Mouse (Mus musculus) c-Kit-positive CD71-negative TER-119-negative erythroid progenitor cells, embryonic 14.5 days (primary cell): Measurements from ENCODE around the gene Nup155.
A peak's percentile ranks its signal among the peaks of the same experiment; 100 is the strongest.
"Not testable (repeated sequence)": the region's sequence is repeated elsewhere in the genome, so short reads cannot be mapped to it uniquely, and the experiment has no call there.

ENCODE experiments used
- DNase-seq: peaks from one replicate; pipeline ENCODE4 v3.0.0-alpha.2; 2013; ENCODE audit warnings: low read depth

The Nup155 gene

GRCm38 (mm10) chr15:8108966-8109743 lies at the start of gene Nup155:
TSS of gene Nup155 (plus strand) at chr15:8109273.
- peak; percentile 91 for DNase-seq

- no peak for DNase-seq
Observed at GRCm38 (mm10) chr15:8065221-8065620, 43.9 kb upstream of the Nup155 start.

- not testable (repeated sequence) for DNase-seq
Observed at GRCm38 (mm10) chr15:8073159-8073558, 35.9 kb upstream of the Nup155 start.

GRCm38 (mm10) chr15:8082139-8082538 lies 26.9 kb upstream of the Nup155 start:
- no peak for DNase-seq

- DNase-seq, result no peak
Observed at GRCm38 (mm10) chr15:8087293-8087692, 21.8 kb upstream of the Nup155 start.

- no peak for DNase-seq
Observed at GRCm38 (mm10) chr15:8088715-8089114, 20.4 kb upstream of the Nup155 start.

GRCm38 (mm10) chr15:8090685-8091084 lies 18.4 kb upstream of the Nup155 start:
- no peak for DNase-seq

- not testable (repeated sequence) for DNase-seq
Observed at GRCm38 (mm10) chr15:8092668-8093067, 16.4 kb upstream of the Nup155 start.

- DNase-seq, result peak; percentile 87
Observed at GRCm38 (mm10) chr15:8097853-8098252, 11.2 kb upstream of the Nup155 start.

- peak; percentile 97 for DNase-seq
Observed at GRCm38 (mm10) chr15:8098774-8099749, 10.0 kb upstream of the Nup155 start, which contains the start of gene Wdr70. TSS of gene Wdr70 (minus strand) at chr15:8099209.

- not testable (repeated sequence) for DNase-seq
Observed at GRCm38 (mm10) chr15:8101975-8102542, 7.0 kb upstream of the Nup155 start.

- no peak for DNase-seq
Observed at GRCm38 (mm10) chr15:8108360-8108965, 610 bp upstream of the Nup155 start.

- DNase-seq, result no peak
Observed at GRCm38 (mm10) chr15:8109782-8110181, 709 bp downstream of the Nup155 start.

- no peak for DNase-seq
Observed at GRCm38 (mm10) chr15:8129281-8129680, 20.2 kb downstream of the Nup155 start.

GRCm38 (mm10) chr15:8131268-8131667 lies 22.2 kb downstream of the Nup155 start:
- DNase-seq, result no peak

- DNase-seq, result no peak
Observed at GRCm38 (mm10) chr15:8131761-8132160, 22.7 kb downstream of the Nup155 start.

- no peak for DNase-seq
Observed at GRCm38 (mm10) chr15:8135606-8136005, 26.5 kb downstream of the Nup155 start.

- DNase-seq, result no peak
Observed at GRCm38 (mm10) chr15:8161841-8162240, 52.8 kb downstream of the Nup155 start.

GRCm38 (mm10) chr15:8168591-8169265 lies 59.7 kb downstream of the Nup155 start, which contains the start of gene Cplane1:
TSS of gene Cplane1 (plus strand) at chr15:8169106.
- peak; percentile 87 for DNase-seq

GRCm38 (mm10) chr15:8169266-8169746 lies 60.2 kb downstream of the Nup155 start:
- DNase-seq, result no peak

GRCm38 (mm10) chr15:8189563-8189962 lies 80.5 kb downstream of the Nup155 start:
- DNase-seq, result no peak
